Mouse (Mus musculus): Measurements from ENCODE around the gene Bach1.

DNA sequence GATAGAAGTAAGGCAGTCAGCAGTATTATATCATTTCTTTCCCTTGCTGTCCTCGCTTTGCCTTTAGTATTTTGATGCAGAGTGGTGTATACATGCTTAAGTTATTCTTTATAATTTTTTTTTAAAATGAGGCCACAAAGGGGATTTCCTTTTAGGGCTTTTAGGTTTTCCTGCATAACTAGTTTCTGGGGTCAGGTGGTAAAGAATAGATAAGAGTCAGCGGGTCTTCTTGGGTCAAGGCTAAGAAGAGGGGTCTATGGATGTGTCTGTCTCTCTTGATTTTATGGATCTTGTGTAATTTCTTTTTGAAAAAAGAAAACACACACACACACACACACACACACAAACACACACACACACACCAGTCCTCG is 1.6 kb downstream of the Bach1 start:
- TF ChIP-seq CTCF (IDR thresholded peaks at IDR 0.05; ENCODE audit: extremely low read depth, insufficient read depth, insufficient read length, insufficient replicate concordance) (no peak), POLR2A (IDR thresholded peaks at IDR 0.05; ENCODE audit: low read depth, low read length) (no peak)

All from spleen, adult 2 months (tissue).